Mouse (Mus musculus): ENCODE results near the gene Tns1. TPM values are rescaled to one million over a fixed set of nuclear protein-coding genes. Genes with fewer than 3 reads are reported as not detected.
A peak's percentile ranks its signal among the peaks of the same experiment; 100 is the strongest.

Tns1 gene
- total and polyA plus RNA-seq, 2 experiments = 17.9 to 47.9 TPM

GRCm38 (mm10) chr1:74003723-74004122 lies 120.5 kb downstream of the Tns1 start:
- peak; percentile 71 for DNase-seq (ENCODE audit: extremely low read depth, low read depth, low spot score)
- no peak for TF ChIP-seq CTCF (IDR thresholded peaks at IDR 0.05; ENCODE audit: low read depth, low read length)
- TF ChIP-seq POLR2A (IDR thresholded peaks at IDR 0.05; ENCODE audit: extremely low read depth, insufficient read depth, low read length) = no peak
- WGBS = 50% methylated on average over 2 of the region's 2 CpGs
- H3K9ac ChIP-seq (ENCODE audit: low read depth, low read length) = no peak overlapping the region
- H3K4me3 ChIP-seq (ENCODE audit: insufficient read depth, low read depth, low read length) = no peak overlapping the region
- H3K27ac ChIP-seq (replicated peaks; ENCODE audit: insufficient read depth, low read depth, low read length) = no peak overlapping the region
- H3K79me2 ChIP-seq (ENCODE audit: control insufficient read depth, insufficient read depth, low read length) = peaks cover 36% of the 10 kb centered on the region; the same call in 1 of the 2 replicates
- H3K36me3 ChIP-seq (ENCODE audit: control insufficient read depth, insufficient read depth, low read length) = peaks cover 17% of the 10 kb centered on the region; the same call in 1 of the 2 replicates
- no peaks in the 10 kb centered on the region for H3K27me3 ChIP-seq (ENCODE audit: control insufficient read depth, insufficient read depth, low read length)
- H3K4me1 ChIP-seq (ENCODE audit: control insufficient read depth, insufficient read depth, low read length) = peaks cover 54% of the 10 kb centered on the region

DNA sequence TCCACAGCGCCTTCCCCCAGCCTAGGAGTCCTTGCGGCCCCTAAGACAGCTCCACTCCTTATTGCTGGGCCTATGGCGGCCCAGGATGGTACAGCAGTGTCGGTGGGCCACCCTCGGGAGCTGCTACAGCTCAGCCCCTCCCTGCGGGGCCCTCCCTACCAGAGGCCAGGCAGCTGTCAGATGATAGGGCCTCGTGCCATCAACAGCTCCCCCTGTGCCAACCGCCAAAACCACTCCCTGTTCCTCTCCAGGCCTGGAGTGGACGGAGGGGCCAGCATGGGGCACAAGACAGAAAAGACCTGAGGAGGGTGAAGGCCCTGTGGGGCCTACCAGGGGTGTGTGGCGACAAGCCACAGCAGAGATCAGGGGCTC lies 122.8 kb downstream of the Tns1 start:
- Histone ChIP-seq H3K27ac (replicated peaks; ENCODE audit: insufficient read depth, low read depth, low read length) (peak overlapping the region; percentile 15; the same call in 1 of the 2 replicates), H3K36me3 (ENCODE audit: control insufficient read depth, insufficient read depth, low read length) (peaks cover 23% of the 10 kb centered on the region; the same call in 1 of the 2 replicates), H3K9ac (ENCODE audit: low read depth, low read length) (no peak overlapping the region), H3K79me2 (ENCODE audit: control insufficient read depth, insufficient read depth, low read length) (peaks cover 22% of the 10 kb centered on the region; the same call in 1 of the 2 replicates), H3K4me1 (ENCODE audit: control insufficient read depth, insufficient read depth, low read length) (peaks cover 40% of the 10 kb centered on the region), H3K4me3 (ENCODE audit: insufficient read depth, low read depth, low read length) (no peak overlapping the region), H3K27me3 (ENCODE audit: control insufficient read depth, insufficient read depth, low read length) (no peaks in the 10 kb centered on the region)
- TF ChIP-seq CTCF (IDR thresholded peaks at IDR 0.05; ENCODE audit: low read depth, low read length) (no peak), POLR2A (IDR thresholded peaks at IDR 0.05; ENCODE audit: extremely low read depth, insufficient read depth, low read length) (no peak)
- WGBS = 68% methylated on average over 10 of the region's 10 CpGs
- DNase-seq (ENCODE audit: extremely low read depth, low read depth, low spot score) = no peak

GRCm38 (mm10) chr1:74000810-74001448 lies 123.3 kb downstream of the Tns1 start:
- TF ChIP-seq POLR2A (IDR thresholded peaks at IDR 0.05; ENCODE audit: extremely low read depth, insufficient read depth, low read length) (no peak), CTCF (IDR thresholded peaks at IDR 0.05; ENCODE audit: low read depth, low read length) (no peak)
- no peak overlapping the region for H3K9ac ChIP-seq (ENCODE audit: low read depth, low read length)
- no peaks in the 10 kb centered on the region for H3K27me3 ChIP-seq (ENCODE audit: control insufficient read depth, insufficient read depth, low read length)
- H3K27ac ChIP-seq (replicated peaks; ENCODE audit: insufficient read depth, low read depth, low read length) = peak overlapping the region; percentile 15; the same call in 1 of the 2 replicates
- 65% methylated on average over 2 of the region's 2 CpGs for WGBS
- peaks cover 26% of the 10 kb centered on the region; the same call in 1 of the 2 replicates for H3K36me3 ChIP-seq (ENCODE audit: control insufficient read depth, insufficient read depth, low read length)
- H3K79me2 ChIP-seq (ENCODE audit: control insufficient read depth, insufficient read depth, low read length) = peaks cover 20% of the 10 kb centered on the region; the same call in 1 of the 2 replicates
- DNase-seq (ENCODE audit: extremely low read depth, low read depth, low spot score) = no peak
- peaks cover 37% of the 10 kb centered on the region for H3K4me1 ChIP-seq (ENCODE audit: control insufficient read depth, insufficient read depth, low read length)
- H3K4me3 ChIP-seq (ENCODE audit: insufficient read depth, low read depth, low read length) = no peak overlapping the region

DNA sequence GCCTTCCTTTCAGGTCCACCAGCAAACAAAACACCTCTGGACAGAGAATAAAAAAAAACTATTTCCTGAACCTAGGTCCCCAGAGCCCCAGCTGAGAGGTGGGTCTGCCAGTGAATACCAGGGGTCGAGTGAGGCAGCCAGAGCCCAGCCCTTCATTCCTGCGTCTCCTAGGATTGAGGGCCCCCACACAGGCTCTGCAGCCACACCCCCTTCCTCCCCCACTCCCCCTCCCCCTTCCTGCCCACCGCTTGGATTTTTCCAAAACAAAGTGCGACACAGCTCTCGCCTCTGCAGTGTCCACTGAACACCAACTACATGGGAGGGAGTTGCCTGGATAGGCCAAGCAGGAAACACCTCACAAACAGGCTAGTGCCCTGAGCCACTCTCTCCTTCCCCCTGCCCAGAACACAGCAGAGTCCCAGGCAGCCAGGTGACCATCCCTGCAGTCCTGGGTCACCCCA lies 124.0 kb downstream of the Tns1 start:
- 72% methylated on average over 5 of the region's 5 CpGs for WGBS
- peak overlapping the region; percentile 52; the same call in 1 of the 2 replicates for H3K27ac ChIP-seq (replicated peaks; ENCODE audit: insufficient read depth, low read depth, low read length)
- H3K9ac ChIP-seq (ENCODE audit: low read depth, low read length) = peak overlapping the region; percentile 26
- peaks cover 18% of the 10 kb centered on the region; the same call in 1 of the 2 replicates for H3K79me2 ChIP-seq (ENCODE audit: control insufficient read depth, insufficient read depth, low read length)
- no peaks in the 10 kb centered on the region for H3K27me3 ChIP-seq (ENCODE audit: control insufficient read depth, insufficient read depth, low read length)
- no peak for DNase-seq (ENCODE audit: extremely low read depth, low read depth, low spot score)
- TF ChIP-seq CTCF (IDR thresholded peaks at IDR 0.05; ENCODE audit: low read depth, low read length) = no peak
- TF ChIP-seq POLR2A (IDR thresholded peaks at IDR 0.05; ENCODE audit: extremely low read depth, insufficient read depth, low read length) = no peak
- peaks cover 33% of the 10 kb centered on the region; the same call in 1 of the 2 replicates for H3K36me3 ChIP-seq (ENCODE audit: control insufficient read depth, insufficient read depth, low read length)
- peaks cover 35% of the 10 kb centered on the region for H3K4me1 ChIP-seq (ENCODE audit: control insufficient read depth, insufficient read depth, low read length)
- H3K4me3 ChIP-seq (ENCODE audit: insufficient read depth, low read depth, low read length) = no peak overlapping the region

DNA sequence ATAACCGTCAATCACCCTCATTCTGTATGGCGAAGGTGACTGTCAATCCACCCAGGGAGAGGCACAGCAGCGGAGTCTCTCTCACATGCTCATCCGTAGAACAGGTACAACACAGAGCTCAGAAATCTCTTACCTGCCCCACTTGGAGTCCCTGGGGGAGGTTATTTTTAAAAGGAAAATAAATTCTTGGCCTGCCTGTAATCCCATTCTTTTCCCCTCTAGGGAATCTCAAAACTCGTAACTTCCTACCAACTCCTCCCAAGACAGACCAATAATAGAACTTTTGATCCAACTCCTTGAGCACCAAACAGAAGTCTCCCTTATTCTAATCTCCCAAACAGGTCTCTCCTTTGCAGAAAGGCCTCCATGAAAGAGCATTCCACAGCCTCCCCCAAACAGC lies 124.7 kb downstream of the Tns1 start:
- WGBS = 90% methylated on average over 5 of the region's 5 CpGs
- Histone ChIP-seq H3K27me3 (ENCODE audit: control insufficient read depth, insufficient read depth, low read length) (no peaks in the 10 kb centered on the region), H3K79me2 (ENCODE audit: control insufficient read depth, insufficient read depth, low read length) (peaks cover 12% of the 10 kb centered on the region; the same call in 1 of the 2 replicates), H3K36me3 (ENCODE audit: control insufficient read depth, insufficient read depth, low read length) (peaks cover 37% of the 10 kb centered on the region; the same call in 1 of the 2 replicates), H3K9ac (ENCODE audit: low read depth, low read length) (no peak overlapping the region), H3K27ac (replicated peaks; ENCODE audit: insufficient read depth, low read depth, low read length) (peak overlapping the region; percentile 4), H3K4me1 (ENCODE audit: control insufficient read depth, insufficient read depth, low read length) (peaks cover 32% of the 10 kb centered on the region), H3K4me3 (ENCODE audit: insufficient read depth, low read depth, low read length) (no peak overlapping the region)
- no peak for TF ChIP-seq POLR2A (IDR thresholded peaks at IDR 0.05; ENCODE audit: extremely low read depth, insufficient read depth, low read length)
- no peak for TF ChIP-seq CTCF (IDR thresholded peaks at IDR 0.05; ENCODE audit: low read depth, low read length)
- DNase-seq (ENCODE audit: extremely low read depth, low read depth, low spot score) = no peak

DNA sequence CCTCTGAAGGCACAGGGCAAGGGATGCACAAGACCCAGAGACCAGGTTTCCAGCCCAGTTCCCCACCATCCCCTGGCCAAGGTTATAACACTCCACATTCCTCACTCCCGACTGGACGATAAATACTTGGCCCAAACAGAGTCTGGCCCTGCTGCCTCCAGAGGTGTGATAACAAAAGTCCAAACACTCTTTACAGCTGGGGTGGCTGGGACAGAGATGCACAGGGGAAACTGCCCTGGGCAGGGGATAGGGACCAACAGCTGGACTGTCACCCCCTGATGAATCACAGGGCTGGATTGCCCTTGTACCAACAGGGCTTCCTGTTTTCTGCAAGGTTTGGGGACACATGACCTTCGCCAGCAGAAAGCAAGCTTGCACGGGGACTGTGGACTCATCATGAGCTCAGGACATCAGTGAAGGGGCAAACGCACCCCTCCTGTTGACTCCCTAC lies 125.3 kb downstream of the Tns1 start:
- H3K9ac ChIP-seq (ENCODE audit: low read depth, low read length) = no peak overlapping the region
- H3K27me3 ChIP-seq (ENCODE audit: control insufficient read depth, insufficient read depth, low read length) = no peaks in the 10 kb centered on the region
- no peak for TF ChIP-seq POLR2A (IDR thresholded peaks at IDR 0.05; ENCODE audit: extremely low read depth, insufficient read depth, low read length)
- TF ChIP-seq CTCF (IDR thresholded peaks at IDR 0.05; ENCODE audit: low read depth, low read length) = no peak
- peak overlapping the region; percentile 4 for H3K27ac ChIP-seq (replicated peaks; ENCODE audit: insufficient read depth, low read depth, low read length)
- H3K4me3 ChIP-seq (ENCODE audit: insufficient read depth, low read depth, low read length) = no peak overlapping the region
- H3K36me3 ChIP-seq (ENCODE audit: control insufficient read depth, insufficient read depth, low read length) = peaks cover 41% of the 10 kb centered on the region; the same call in 1 of the 2 replicates
- H3K4me1 ChIP-seq (ENCODE audit: control insufficient read depth, insufficient read depth, low read length) = peaks cover 28% of the 10 kb centered on the region
- WGBS = 36% methylated on average over 5 of the region's 5 CpGs
- peaks cover 11% of the 10 kb centered on the region; the same call in 1 of the 2 replicates for H3K79me2 ChIP-seq (ENCODE audit: control insufficient read depth, insufficient read depth, low read length)
- DNase-seq (ENCODE audit: extremely low read depth, low read depth, low spot score) = no peak

All from liver, adult 2 months (tissue).